Mouse (Mus musculus): ENCODE data around the gene Flnc.

Gene Flnc

DNA sequence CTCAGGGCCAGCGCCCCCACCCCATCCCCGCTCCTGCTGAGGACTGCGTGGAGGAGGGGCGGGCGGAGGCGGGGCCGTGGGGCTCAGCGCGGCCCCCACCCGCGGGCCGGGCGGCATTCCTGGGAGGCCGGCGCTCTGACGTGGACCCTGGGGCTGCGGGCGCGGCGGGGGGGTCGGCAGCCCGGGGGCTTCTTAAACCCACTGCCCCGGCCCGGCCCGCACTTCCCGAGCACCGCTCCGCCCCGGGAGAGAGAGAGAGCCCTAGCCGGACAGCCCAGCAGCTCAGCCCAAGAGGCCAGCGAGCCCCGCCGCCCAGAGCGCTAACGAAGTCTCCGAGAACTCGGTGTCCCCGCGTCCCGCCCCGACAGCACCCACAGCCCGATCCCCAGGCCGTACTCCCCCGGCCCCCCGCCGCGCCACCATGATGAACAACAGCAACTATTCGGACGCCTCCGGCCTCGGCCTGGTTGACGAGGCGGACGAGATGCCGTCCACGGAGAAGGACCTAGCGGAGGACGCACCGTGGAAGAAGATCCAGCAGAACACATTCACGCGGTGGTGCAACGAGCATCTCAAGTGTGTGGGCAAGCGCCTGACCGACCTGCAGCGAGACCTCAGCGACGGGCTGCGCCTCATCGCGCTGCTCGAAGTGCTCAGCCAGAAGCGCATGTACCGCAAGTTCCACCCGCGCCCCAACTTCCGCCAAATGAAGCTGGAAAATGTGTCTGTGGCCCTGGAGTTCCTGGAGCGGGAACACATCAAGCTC, at the start of gene Flnc:
Gene Flnc (plus strand): TSS at position 219 of the 766 bp plus-strand sequence.
- 2% methylated on average over 70 of the region's 77 CpGs for WGBS

DNA sequence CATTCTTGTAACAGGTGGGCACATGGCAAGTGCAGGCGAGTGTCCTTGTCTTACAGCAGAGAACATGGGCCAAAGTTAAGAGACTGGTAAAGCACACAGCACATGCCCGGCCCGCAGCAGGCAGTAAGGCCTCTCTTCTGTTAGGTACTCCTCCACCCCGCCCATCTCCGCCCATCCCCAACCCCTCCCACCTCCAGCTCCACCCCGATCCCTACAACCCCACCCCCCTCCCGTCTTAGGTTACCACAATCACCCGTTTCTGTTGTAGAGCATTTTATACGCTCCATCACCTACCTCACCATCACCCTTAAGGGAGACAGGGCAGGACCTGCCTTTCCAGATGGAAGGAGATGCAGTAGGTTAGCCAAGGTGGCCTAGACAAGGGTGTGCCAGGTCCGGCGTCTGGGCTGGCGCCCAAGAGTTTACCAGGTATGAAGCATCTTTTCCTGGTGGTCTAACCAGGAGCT, 45.0 kb upstream of the Flnc start, which contains the start of gene Opn1sw:
Gene Opn1sw (minus strand): TSS at position 417 of the 467 bp plus-strand sequence.
- 25% methylated on average over 12 of the region's 12 CpGs for WGBS

DNA sequence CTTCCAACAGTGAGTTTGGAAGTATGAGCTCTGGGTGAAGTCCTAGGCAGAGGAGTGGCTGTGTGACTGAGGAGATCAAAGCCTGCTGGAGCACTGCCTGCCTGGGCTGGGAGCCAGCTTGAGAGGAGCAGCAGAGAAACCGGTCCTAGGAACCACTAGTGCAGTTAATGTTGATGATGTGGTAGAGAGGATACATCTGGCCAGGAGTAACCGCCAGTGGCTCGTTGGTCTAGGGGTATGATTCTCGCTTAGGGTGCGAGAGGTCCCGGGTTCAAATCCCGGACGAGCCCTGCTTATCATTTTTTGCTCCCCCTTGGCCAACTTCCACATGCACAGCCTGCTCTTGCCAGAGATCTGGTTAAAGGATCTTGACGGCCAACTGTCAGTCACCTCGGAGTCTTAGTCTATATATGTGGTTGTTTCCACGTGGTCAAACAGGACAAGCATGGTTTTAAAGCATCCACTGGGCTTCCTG, 44.4 kb upstream of the Flnc start:
- 18% methylated on average over 11 of the region's 11 CpGs for WGBS

DNA sequence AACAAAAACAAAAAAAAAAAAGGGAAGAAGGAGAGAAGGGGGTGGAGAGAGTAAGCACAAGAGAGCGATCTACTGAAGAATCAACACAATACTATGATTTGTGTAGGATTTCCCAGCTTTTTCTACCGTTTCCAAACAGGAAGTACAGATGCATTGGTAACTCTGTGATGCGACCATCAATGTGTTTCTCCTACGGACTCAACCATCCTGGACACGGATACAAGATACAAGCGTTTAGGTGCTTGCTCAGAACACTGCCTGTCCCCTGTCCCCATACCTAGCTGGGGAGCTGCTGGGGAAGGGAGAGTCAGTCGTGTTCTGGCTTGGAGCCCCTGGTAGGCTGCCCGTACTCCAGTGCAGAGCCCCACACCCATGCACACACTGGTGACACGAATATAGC, 43.6 kb upstream of the Flnc start:
- 52% methylated on average over 9 of the region's 9 CpGs for WGBS

DNA sequence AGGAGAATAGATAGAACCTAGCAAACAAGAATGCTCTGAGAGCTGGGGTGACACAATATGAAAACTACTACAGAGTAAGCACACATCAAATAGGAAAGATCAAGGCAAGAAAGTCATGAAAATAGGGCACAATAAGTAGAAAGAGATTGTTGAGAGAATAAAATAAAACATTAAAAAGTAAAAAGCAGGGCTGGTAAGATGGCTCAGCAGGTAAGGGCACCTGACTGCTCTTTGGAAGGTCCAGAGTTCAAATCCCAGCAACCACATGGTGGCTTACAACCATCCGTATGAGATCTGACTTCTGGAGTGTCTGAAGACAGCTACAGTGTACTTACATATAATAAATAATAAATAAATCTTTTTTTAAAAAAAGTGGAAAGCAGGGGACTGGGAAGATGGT, 42.6 kb upstream of the Flnc start:
- 93% methylated on average over 1 of the region's 1 CpGs for WGBS

DNA sequence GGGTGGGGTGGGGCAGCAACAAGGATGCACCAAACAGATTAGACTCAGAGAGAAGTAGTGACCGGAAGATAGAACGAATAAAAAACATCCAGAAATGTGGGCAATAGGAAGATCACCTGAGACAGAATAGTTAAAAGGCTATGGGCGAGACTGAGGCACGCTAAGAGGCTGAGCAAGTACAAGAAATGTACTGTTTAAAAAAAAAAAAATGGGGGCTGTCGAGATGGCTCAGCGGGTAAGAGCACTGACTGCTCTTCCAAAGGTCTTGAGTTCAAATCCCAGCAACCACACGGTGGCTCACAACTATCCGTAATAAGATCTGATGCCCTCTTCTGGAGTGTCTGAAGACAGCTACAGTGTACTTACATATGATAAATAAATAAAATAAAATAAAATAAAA, 41.8 kb upstream of the Flnc start:
- 77% methylated on average over 8 of the region's 8 CpGs for whole genome bisulfite sequencing

DNA sequence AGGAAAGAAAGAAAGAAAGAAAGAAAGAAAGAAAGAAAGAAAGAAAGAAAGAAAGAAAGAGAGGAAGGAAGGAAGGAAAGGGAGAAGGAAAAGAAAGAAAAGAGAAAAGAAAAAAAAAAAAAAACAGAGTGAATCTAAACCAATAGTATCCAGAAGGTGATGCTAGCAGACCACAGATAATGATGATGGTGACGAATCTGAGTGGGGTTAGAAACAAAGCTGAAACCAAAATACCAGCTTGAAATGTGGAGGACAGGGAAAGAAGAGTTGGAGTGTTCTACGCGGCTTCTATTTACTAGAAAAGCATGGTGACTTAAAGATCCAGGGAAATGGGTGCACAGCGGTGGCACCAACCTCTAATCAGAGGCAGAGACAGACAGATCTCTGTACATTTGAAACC, 41.3 kb upstream of the Flnc start:
- WGBS: 45% methylated on average over 4 of the region's 4 CpGs

DNA sequence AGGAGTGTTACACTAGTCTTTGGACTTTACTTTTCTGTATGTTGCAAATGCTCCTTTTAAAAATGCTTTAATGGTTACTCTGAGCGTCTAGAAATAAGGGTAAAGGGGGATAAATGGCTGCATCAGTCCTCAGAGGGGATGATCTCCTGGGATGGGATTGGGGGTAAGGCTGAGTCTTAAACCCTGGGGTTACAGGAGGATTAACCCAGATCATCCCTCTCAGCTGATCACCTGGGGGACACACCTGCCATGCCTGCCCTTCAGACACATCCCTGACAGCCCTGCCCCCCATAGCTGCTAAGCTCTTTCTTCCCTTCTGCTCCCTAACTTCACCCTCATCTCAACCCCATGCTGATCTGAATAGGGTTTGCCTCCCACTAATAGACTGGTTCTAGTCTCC, 38.8 kb upstream of the Flnc start:
- 88% methylated on average over 1 of the region's 1 CpGs for WGBS

DNA sequence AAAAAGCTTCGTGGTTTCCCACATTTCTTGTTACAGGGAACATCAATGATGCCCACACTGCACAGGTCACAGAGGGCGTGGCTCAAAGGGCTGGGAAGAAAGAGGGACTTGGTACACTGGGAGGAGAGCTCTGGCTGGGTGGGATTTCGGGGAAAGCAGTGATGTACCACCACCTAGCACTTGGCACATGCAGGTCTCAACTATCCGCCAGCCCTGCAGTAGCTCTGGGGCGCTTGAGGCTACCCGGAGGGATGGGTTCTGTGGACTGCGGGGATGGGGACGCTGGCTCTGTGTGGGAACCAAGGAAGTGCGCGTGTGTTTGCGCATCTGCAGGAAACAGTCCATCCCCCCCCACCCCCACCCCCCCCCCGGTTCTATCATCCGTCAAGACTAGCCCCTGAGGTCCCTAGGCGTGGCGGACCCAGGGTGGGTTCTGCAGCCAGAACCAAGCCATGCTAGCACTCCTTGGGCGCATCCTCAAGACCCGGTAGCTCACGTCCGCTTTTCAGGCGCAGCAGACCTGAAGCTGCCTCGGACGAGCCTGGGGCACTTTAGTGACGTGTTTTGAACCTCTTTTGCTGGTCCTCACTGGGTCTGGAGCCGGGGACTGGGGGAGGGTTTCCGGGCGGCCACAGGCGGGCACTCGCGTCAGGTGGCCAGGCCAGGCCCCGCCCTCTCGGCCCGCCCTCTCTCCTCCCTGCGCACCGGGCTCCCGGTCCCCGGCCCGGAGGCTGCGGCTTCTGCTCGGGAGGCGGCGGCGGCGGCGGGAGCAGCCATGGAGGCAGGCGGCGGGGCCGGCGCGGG, 36.9 kb upstream of the Flnc start, which contains the start of gene Ccdc136:
Gene Ccdc136 (plus strand): TSS at position 400 of the 804 bp plus-strand sequence.
- WGBS: under 1% methylated on average over 49 of the region's 49 CpGs

DNA sequence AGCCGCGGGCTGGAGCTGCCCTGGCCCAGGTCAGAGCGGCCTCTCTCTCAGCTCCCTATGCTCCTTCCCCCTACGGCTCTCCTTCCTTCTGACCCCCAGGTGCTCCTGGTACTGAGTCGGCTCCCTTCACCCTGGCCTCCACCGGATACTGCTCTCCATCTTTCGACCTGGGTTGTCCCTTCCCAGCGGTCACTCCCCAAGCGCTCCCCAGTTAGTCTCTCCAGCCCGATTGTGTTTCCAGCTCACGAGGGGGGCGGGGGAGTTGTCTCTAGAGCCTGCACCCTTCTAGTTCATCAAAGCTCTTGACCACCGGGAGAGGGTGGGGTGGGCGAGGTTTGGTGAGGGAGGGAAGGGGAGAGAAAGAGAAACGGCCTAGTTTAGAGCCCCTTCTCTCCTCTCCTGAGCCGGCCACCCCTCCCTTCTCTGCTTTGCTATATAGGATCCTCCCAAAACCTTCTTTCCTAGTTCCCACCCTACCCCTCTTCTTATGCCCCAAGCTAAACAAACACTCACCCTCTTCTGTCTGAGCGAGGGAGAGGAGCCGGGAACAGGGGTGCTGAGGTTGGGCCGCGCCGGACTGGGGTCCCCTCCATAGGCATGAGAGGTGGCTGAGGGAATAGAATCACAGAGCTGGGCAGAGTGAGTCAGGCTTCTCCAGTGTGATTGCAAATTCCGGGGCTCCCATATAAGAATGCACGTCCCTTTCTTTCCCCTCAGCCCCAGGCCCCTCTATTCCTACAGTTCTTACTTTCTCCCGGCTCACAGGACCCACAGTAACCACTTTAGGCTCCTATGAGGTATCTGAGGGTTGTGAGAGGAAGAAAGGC, 36.1 kb upstream of the Flnc start:
- WGBS: 8% methylated on average over 24 of the region's 24 CpGs

DNA sequence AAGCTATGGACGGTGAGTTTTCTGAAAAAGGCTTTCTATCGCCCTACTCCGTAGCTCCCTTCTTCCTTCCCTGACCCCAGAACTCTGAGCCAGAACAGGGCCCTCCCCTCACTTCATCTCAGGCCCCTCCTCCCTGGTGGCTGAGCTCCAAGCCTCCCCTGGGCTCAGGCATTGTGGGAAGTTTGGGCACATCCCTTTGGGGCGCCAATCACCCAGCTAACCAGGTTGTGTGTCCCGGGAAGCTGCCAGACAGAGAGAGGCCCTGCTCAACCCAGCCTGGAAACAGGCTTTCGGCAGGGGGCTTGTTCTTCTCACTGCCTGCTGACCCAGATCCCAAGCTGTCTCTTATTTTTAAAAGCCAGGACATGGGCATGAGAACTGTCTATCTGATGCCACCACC, 35.5 kb upstream of the Flnc start:
- WGBS: 34% methylated on average over 6 of the region's 6 CpGs

DNA sequence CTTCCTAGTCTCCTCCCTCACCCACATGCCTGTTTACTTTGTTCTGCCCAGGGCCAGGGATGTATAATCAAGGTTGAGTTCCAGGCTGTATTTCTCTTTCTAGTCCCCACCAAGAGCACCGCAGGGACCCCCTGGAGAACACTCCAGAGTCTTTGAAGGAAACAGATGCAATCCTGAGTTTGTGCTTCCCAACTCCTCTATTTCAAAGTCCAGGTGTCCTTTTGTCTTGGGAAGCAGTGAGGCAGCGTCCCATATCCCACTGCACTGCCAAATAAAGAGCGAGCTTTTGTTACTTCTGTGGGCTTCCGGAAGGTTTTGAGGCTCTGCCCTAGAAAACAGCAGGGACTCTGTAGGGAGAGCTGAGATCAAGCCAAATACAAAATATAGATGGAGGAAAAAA, 33.2 kb upstream of the Flnc start:
- 60% methylated on average over 4 of the region's 4 CpGs for WGBS

DNA sequence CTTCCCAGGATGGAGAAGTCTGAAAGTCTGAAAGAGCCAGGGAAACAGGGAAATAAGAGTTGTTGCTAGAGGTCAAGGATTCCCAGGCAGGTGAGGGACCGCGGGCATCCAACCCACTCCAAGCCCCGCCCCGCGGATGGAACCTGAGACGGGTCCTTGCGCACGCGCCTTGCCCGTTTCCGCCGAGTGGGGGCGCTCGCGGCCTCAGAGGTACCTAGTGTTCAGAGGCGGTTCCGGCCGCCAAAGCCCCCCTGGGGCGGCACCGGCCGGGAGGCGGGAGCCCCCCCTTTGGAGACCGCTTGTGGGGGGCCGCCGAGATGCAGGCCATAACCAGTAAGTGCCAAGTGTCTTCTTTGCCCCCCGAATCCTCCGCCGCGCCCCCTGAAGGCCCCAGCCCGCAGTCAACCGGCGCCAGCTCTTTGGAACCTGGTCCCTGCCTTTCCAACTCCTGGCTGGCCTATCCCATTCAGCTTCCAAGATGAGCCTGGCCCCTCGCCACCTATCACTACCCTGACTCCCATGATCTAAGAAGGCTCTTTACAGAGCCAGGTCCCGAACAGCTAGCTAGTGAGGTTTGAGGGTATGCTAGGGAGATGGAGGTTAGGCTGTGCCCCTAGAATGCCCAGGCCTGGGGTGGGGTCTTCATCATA, 30.2 kb upstream of the Flnc start:
- 14% methylated on average over 34 of the region's 34 CpGs for WGBS

DNA sequence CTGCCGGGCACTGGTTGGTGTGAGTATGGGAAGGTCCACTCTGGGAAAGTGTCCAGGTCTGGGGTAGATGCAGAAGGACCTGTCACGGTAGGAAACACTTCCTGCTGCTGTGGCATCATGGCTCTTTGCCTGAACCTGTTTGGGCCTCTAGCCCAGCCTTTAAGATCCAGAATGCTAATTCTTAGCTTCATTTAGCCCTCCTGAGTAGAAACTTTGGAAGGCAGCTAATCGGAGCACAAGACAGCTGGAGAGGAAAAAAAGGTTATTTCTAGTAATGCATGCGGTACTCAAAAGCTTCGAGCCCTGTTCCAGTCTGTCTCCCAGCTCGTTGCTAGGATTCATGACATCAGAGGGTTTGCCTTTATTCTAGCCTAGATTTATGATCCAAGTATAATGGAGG, 26.6 kb upstream of the Flnc start:
- WGBS: 30% methylated on average over 6 of the region's 6 CpGs

DNA sequence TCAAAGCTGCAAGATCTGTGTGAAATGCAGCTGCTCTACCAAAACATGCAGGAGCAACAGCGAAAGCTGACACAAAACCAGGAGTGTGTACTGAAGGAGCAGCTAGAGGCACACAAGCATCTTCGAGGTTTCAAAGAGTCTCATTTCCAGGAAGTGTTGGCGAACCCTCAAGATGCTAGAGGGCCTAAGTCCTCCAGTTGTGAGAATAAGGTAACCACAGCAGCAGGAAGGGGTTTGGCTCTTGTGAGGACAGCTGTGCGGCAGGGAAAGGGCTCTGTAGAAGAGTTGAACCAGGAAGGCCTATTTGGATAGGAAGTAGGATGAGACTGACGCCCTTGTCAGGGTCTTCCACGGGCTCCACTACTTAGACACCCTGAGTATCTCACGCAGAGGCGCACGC, 17.6 kb upstream of the Flnc start:
- 79% methylated on average over 9 of the region's 9 CpGs for WGBS

DNA sequence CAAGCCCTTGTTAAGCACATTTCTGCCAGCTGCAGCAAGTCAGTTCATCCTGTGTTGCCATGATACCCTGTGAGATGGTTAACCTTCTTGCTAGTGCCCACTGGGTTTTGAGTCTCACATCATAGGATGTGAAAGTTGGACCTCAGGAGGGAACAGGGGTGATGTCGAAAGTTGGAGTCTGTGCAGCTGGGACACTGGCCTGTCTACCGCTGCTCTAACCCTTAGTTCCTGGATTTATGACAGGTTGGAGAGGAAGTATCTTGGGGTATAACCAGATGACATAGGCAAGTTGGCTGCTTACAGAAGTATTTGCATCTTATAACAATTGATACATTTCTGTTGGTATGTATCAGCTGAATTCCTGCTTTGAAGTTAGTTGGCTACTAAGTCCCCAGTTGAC, 12.5 kb upstream of the Flnc start:
- 86% methylated on average over 2 of the region's 2 CpGs for WGBS

DNA sequence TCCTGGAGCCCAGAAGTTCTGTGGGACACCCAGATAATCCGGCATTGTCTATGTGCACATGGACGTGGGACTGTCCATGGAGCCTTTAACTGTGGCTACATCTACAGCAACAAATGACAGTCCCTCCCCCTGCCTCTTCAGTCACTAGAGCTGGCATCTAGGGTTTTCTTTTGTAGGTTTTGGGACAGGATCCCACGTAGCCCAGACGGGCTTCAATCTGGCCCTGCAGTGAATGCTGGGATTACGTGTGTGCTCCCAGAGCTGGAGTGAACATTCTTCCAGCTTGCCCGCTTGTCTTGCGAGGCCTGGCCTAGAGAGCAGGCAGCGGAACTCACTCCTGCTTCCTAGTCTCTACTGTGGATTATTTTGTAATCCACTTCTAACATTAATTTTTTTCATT, 7.9 kb upstream of the Flnc start:
- 75% methylated on average over 8 of the region's 8 CpGs for WGBS

DNA sequence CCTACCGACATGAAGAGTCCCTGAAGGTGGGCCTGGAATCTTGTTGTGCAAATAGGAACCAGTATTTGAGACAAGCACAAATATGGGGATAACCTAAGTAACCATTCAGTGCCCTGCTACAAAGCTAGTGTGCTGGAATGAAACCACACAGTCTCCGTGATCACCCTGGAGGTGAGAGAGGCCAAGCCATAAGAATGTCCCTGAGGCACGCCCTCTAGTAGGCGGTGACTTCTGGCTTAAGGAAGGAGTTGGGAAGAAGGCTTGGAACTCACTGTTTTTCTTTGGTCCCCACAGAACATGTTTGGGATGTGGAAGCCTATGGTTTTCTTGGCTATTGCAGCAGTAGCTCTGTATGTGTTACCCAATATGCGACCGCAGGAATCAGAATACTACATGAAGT, 6.7 kb upstream of the Flnc start:
- WGBS: 91% methylated on average over 6 of the region's 6 CpGs

DNA sequence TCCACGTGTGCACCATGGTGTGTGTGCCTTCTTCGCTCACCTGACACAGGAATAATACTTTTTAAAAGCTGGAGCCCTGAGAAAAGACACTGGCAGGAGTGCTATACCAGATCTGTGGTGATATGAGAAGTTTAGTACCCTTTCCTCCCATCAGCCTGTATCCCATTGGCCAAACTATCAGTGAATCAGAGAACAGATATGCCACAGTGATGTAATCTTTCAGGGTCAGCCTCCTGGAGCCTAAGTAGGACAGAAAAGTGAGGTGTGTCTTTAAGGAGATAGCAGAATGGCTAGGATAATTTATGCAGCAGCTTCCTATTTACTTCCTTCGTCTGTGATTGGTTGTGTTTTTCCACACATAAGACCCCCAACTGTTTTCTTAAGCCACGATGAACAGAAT, 4.9 kb upstream of the Flnc start:
- WGBS: 59% methylated on average over 4 of the region's 4 CpGs

DNA sequence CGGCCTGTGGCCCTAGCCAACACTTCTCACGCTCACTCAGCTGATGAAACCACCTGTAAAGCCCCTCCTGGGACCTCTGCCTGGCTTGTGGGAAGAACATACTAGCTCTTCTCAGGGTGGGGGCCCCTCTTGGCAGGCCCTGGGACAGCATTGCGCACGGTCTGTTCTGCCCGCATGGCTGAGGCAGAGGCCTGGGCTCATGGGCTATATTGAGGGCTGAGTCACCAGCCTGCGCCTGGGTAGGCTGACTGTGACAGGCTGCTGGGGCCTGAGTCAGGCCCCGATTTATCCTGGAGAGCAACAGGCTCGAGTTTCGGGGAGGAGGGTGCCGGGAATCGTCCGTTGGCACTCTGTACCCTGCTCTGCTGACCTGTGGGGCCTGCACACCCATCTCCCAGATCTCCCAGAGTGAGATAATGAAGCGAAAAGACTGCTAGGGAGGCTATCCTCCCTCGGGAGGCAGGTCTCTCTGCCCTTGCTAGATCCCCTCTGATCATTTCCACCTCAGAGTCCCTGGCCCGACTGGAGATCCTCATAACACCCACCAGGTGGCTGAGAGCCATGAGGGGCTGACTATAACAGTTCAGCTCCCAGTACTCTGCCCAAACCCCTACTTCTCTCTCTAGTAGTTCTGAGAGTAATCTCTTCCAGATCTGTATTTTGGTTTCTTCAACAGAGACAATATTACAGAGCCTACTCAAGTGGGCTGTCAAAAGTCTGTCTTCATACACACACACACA, 2.2 kb upstream of the Flnc start:
- WGBS: 71% methylated on average over 15 of the region's 15 CpGs

DNA sequence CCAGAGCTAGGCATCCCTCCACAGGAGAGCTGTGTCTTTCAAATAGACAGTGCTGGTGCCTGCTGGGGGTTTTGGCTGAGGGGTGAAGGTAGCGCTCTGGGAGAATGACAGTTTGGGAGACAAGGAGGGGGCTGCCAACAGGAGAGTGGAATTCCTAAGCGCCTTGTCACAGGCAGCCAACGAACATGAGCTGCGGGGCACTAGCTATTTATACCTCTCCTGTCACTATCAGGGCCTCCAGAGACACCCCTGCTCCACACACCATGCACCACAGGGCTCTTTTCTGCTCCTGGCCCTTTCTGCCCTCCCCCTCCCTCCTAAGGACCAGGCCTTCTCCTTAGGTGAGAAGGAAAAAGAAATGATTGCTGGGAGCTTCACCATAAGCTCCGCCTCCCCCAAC, 1.6 kb upstream of the Flnc start:
- WGBS: 54% methylated on average over 5 of the region's 5 CpGs

All from cerebral cortex, adult 2 months (tissue).